Mouse (Mus musculus) limb, embryonic 14.5 days (tissue): ENCODE data around the gene Hpcal4. TPM values are rescaled to one million over a fixed set of nuclear protein-coding genes. Genes with fewer than 3 reads are reported as not detected.
"Not testable (repeated sequence)": the region's sequence is repeated elsewhere in the genome, so short reads cannot be mapped to it uniquely, and the experiment has no call there.

Experiments used
- ATAC-seq: fragments of 200-750 bp; cut with Nextera tagmentation; 2 replicates; pipeline ENCODE4 v1.8.0; 2017; ENCODE audit warnings: low read depth, moderate number of reproducible peaks, moderate TSS enrichment; ENCODE audit not compliant: low FRiP score
- DNase-seq: peaks from one replicate; pipeline ENCODE4 v3.0.0-alpha.2; 2015; ENCODE audit warnings: low spot score
- H3K27ac ChIP-seq: fragments of 300-500 bp; sonication (generic); replicated peaks from 2 replicates; pipeline ENCODE4 v1.5.1; 2014; ENCODE audit warnings: low read depth, mild to moderate bottlenecking, low read length, moderate library complexity, mixed read lengths
- H3K27me3 ChIP-seq: fragments of 300-500 bp; sonication (generic); 2 replicates; pipeline ENCODE4 v1.6.1; 2014; ENCODE audit warnings: low read length, mixed read lengths; ENCODE audit not compliant: control insufficient read depth, insufficient read depth
- H3K36me3 ChIP-seq: fragments of 300-500 bp; sonication (generic); 2 replicates; pipeline ENCODE4 v1.6.1; 2014; ENCODE audit warnings: mild to moderate bottlenecking, low read length, moderate library complexity, mixed read lengths; ENCODE audit not compliant: control insufficient read depth, insufficient read depth
- H3K4me1 ChIP-seq: fragments of 300-500 bp; sonication (generic); 2 replicates; pipeline ENCODE4 v1.6.1; 2014; ENCODE audit warnings: antibody characterized with exemption, low read length, mixed read lengths; ENCODE audit not compliant: control insufficient read depth, insufficient read depth
- H3K4me2 ChIP-seq: fragments of 300-500 bp; sonication (generic); replicated peaks from 2 replicates; pipeline ENCODE4 v1.6.1; 2014; ENCODE audit warnings: low read depth, mild to moderate bottlenecking, low read length, moderate library complexity; ENCODE audit not compliant: severe bottlenecking
- H3K4me3 ChIP-seq: fragments of 300-500 bp; sonication (generic); replicated peaks from 2 replicates; pipeline ENCODE4 v1.5.1; 2014; ENCODE audit warnings: low read length
- H3K9ac ChIP-seq: fragments of 300-500 bp; sonication (generic); 2 replicates; pipeline ENCODE4 v1.6.1; 2014; ENCODE audit warnings: mild to moderate bottlenecking, low read depth, low read length, moderate library complexity; ENCODE audit not compliant: severe bottlenecking
- H3K9me3 ChIP-seq: fragments of 300-500 bp; sonication (generic); 2 replicates; pipeline ENCODE4 v1.6.1; 2016; ENCODE audit warnings: low read length; ENCODE audit not compliant: control insufficient read depth
- POLR2A ChIP-seq: fragments of 200-500 bp; IDR thresholded peaks from 2 replicates; pipeline ENCODE4 v1.8.0; 2012; ENCODE audit warnings: inconsistent platforms, mild to moderate bottlenecking, moderate library complexity, borderline replicate concordance; ENCODE audit not compliant: insufficient read depth, insufficient read length; ENCODE audit errors: extremely low read depth
- WGBS: fragments of 180-500 bp; shearing (Covaris S2); extraction: QIAGEN DNeasy Blood & Tissue Kit; methylation state at CpG from one replicate; pipeline ENCODE4 v1.1.7; 2014; 5-methylcytosine and 5-hydroxymethylcytosine counted together
- polyA plus RNA-seq, 2 experiments: library from polyadenylated mRNA; depleted of rRNA in 1 of 2; stranded (reverse) in 1 of 2; unstranded in 1 of 2; fragments of >200 nt; fragmentation: Nextera tagmentation in 1 of 2; extraction: Ambion mirVana in 1 of 2; gene quantifications; 2 replicates each; pipeline versions ENCODE4 v1.2.1 to v1.2.3; 2012 to 2014

The Hpcal4 gene
- polyA plus RNA-seq, 2 experiments, result 0.26 to 0.34 TPM

GRCm38 (mm10) chr4:123152976-123153375 is 30.1 kb upstream of the Hpcal4 start:
- Histone ChIP-seq H3K36me3 (no peaks in the 10 kb centered on the region), H3K27me3 (no peaks in the 10 kb centered on the region), H3K9ac (no peak overlapping the region), H3K9me3 (no peaks in the 10 kb centered on the region), H3K4me2 (no peak overlapping the region), H3K4me3 (no peak overlapping the region), H3K27ac (no peak overlapping the region), H3K4me1 (no peaks in the 10 kb centered on the region)
- no peak for ATAC-seq
- no peak for DNase-seq
- no peak for TF ChIP-seq POLR2A
- WGBS, result 39% methylated on average over 5 of the region's 5 CpGs

DNA sequence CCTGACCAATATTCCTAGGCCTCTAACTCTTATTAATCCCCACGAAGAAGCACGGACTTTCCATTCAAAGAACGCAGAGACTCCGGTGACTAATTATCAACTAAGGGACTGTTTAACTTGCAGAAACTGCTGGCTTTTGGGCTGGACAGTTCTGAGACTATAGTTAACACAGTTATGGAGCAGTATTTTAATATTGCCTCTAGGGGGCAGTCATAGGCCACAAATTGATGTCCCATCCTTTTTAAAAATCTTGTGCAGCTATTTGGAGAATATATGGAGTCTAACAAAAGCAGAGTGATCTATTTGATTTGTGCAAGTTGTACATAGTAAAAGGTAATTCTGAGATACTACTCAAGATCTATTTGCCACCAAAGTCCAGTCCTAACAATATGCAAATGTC is 28.0 kb upstream of the Hpcal4 start:
- TF ChIP-seq POLR2A, result no peak
- Histone ChIP-seq H3K27me3 (no peaks in the 10 kb centered on the region), H3K9ac (no peak overlapping the region), H3K4me1 (no peaks in the 10 kb centered on the region), H3K4me2 (no peak overlapping the region), H3K36me3 (no peaks in the 10 kb centered on the region), H3K9me3 (no peaks in the 10 kb centered on the region), H3K4me3 (no peak overlapping the region), H3K27ac (no peak overlapping the region)
- ATAC-seq (no peak), DNase-seq (peak; percentile 78)
- WGBS, result 23% methylated on average over 4 of the region's 4 CpGs

DNA sequence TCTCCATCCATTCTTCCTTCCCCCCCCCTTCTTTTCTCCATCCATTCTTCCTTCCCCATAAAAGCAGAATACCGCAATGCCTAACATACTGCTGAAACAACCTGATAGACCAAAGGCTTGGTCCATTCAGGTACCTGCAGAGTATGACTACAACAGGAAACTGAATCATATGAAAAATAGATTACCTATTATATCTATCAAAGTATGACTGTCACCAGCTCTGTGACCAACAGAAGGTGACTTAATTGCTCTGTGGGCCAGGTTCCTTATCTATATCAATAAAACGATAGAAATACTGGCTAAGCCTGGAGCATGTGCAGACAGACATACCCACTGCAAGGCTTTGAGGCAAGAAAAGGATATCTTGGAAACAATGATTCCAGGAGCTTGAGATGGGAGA is 27.6 kb upstream of the Hpcal4 start:
- H3K4me3 ChIP-seq, result no peak overlapping the region
- WGBS, result 66% methylated on average over 2 of the region's 2 CpGs
- H3K27me3 ChIP-seq, result no peaks in the 10 kb centered on the region
- DNase-seq (no peak), ATAC-seq (no peak)
- no peak overlapping the region for H3K9ac ChIP-seq
- TF ChIP-seq POLR2A, result no peak
- H3K9me3 ChIP-seq, result no peaks in the 10 kb centered on the region
- H3K4me1 ChIP-seq, result no peaks in the 10 kb centered on the region
- H3K4me2 ChIP-seq, result no peak overlapping the region
- no peak overlapping the region for H3K27ac ChIP-seq
- H3K36me3 ChIP-seq, result no peaks in the 10 kb centered on the region

DNA sequence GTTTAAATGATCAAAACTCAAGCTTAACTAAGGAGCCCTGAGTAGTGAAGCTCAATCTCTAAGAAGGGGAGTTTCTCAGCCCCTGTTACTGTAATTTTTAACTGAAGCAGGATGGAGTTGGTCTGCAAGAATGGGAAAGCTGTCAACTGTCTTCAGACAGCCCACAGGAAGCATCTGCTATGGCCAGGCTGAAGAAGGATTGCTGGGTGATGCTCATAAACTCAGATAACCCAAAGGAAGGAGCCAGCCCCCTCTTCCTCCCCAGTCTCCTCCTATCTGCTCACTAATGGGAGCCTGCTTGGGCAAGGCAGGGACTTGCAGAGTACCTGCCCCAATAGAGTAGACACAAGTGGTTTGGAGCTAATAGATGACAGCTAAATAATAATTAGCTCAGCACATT is 27.2 kb upstream of the Hpcal4 start:
- DNase-seq, result no peak
- no peaks in the 10 kb centered on the region for H3K27me3 ChIP-seq
- no peak overlapping the region for H3K27ac ChIP-seq
- no peak overlapping the region for H3K9ac ChIP-seq
- TF ChIP-seq POLR2A, result no peak
- H3K9me3 ChIP-seq, result no peaks in the 10 kb centered on the region
- H3K4me1 ChIP-seq, result no peaks in the 10 kb centered on the region
- ATAC-seq, result no peak
- no peak overlapping the region for H3K4me2 ChIP-seq
- no peaks in the 10 kb centered on the region for H3K36me3 ChIP-seq
- no peak overlapping the region for H3K4me3 ChIP-seq

DNA sequence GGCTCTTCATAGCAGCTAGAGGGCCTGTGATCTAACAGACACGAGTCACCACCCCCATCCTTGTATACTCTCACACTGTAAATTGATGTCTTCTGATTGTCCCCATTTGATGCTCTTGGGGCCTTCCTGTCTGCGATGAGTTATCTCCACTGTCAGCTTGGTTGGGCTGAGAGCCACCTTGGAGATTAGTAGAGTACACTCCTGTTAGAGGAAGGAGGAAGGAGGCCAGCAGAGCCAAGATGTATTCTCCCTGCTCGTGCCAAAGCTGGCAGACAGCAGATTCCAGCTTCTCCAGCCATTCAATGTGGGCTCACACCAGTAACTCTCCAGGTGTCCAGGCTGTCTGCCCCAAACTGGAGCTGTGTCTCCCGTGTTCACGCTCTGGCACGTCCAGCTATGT is 22.5 kb upstream of the Hpcal4 start:
- 84% methylated on average over 6 of the region's 6 CpGs for WGBS
- no peak for ATAC-seq

GRCm38 (mm10) chr4:123161251-123161650 is 21.8 kb upstream of the Hpcal4 start:
- not testable (repeated sequence) for H3K9me3 ChIP-seq, H3K4me2 ChIP-seq, ATAC-seq, H3K36me3 ChIP-seq, H3K4me1 ChIP-seq, H3K4me3 ChIP-seq, DNase-seq, H3K27ac ChIP-seq, H3K27me3 ChIP-seq, H3K9ac ChIP-seq
- WGBS, result 48% methylated on average over 3 of the region's 3 CpGs

More for the DNA sequence above, 22.5 kb upstream of the Hpcal4 start:
- Histone ChIP-seq H3K27ac (no peak overlapping the region), H3K9me3 (no peaks in the 10 kb centered on the region), H3K4me2 (no peak overlapping the region), H3K9ac (no peak overlapping the region), H3K4me3 (no peak overlapping the region), H3K4me1 (no peaks in the 10 kb centered on the region), H3K27me3 (no peaks in the 10 kb centered on the region), H3K36me3 (no peaks in the 10 kb centered on the region)
- no peak for TF ChIP-seq POLR2A
- no peak for DNase-seq
